Mouse (Mus musculus) MEL (cell line): ENCODE data around the gene Axin2. TPM values are rescaled to one million over a fixed set of nuclear protein-coding genes. Genes with fewer than 3 reads are reported as not detected.

Source experiments
- DNase-seq: peaks from one replicate; pipeline ENCODE4 v3.0.0; 2011; ENCODE audit warnings: low read depth, low spot score
- H3K27ac ChIP-seq: 2 replicates; pipeline ENCODE4 v1.5.1; 2012; ENCODE audit warnings: low read depth, mild to moderate bottlenecking, control low read depth, low read length, moderate library complexity; ENCODE audit not compliant: control insufficient read depth
- H3K27me3 ChIP-seq, 2 experiments: fragments of 150-350 bp in 1 of 2; sonication (generic) in 1 of 2; 2 replicates each; pipeline ENCODE4 v1.6.1; 2012; ENCODE audit warnings: low read length in 2 of 2, mild to moderate bottlenecking in 2 of 2, improper control_type of control experiment in 1 of 2, moderate library complexity in 1 of 2; ENCODE audit not compliant: insufficient read depth in 2 of 2, control insufficient read depth in 1 of 2
- H3K36me3 ChIP-seq, 2 experiments: 2 replicates each; pipeline ENCODE4 v1.6.1; 2012 to 2014; ENCODE audit warnings: low read length in 2 of 2, improper control_type of control experiment in 1 of 2, inconsistent platforms in 1 of 2, mild to moderate bottlenecking in 1 of 2; ENCODE audit not compliant: insufficient read depth in 2 of 2, control insufficient read depth in 1 of 2
- H3K4me1 ChIP-seq, 2 experiments: fragments of 150-350 bp in 1 of 2; sonication (generic) in 1 of 2; 2 replicates each; pipeline ENCODE4 v1.6.1; 2012; ENCODE audit warnings: low read length in 2 of 2, improper control_type of control experiment in 1 of 2, mild to moderate bottlenecking in 1 of 2; ENCODE audit not compliant: insufficient read depth in 2 of 2, control insufficient read depth in 1 of 2
- H3K4me3 ChIP-seq, 2 experiments: fragments of 150-350 bp in 1 of 2; sonication (generic) in 1 of 2; 2 replicates each; pipeline ENCODE4 v1.5.1; 2012; ENCODE audit warnings: low read depth in 2 of 2, low read length in 2 of 2, mild to moderate bottlenecking in 2 of 2, moderate library complexity in 2 of 2, control low read depth in 1 of 2, improper control_type of control experiment in 1 of 2; ENCODE audit not compliant: control insufficient read depth in 1 of 2, insufficient read depth in 1 of 2
- H3K79me2 ChIP-seq: 2 replicates; pipeline ENCODE4 v1.6.1; 2012; ENCODE audit warnings: mild to moderate bottlenecking, low read length, moderate library complexity; ENCODE audit not compliant: control insufficient read depth, poor library complexity, insufficient read depth
- H3K9ac ChIP-seq: 2 replicates; pipeline ENCODE4 v1.6.1; 2012; ENCODE audit warnings: low read depth, mild to moderate bottlenecking, control low read depth, low read length, moderate library complexity; ENCODE audit not compliant: control insufficient read depth, poor library complexity, severe bottlenecking
- H3K9me3 ChIP-seq: fragments of 150-350 bp; sonication (generic); replicated peaks from 2 replicates; pipeline ENCODE4 v1.6.1; 2012; ENCODE audit warnings: mild to moderate bottlenecking, low read length, improper control_type of control experiment, moderate library complexity; ENCODE audit not compliant: insufficient read depth
- BHLHE40 ChIP-seq: IDR thresholded peaks from 2 replicates; pipeline ENCODE4 v1.6.1; 2012; ENCODE audit warnings: low read depth, mild to moderate bottlenecking, inconsistent platforms, low read length, improper control_type of control experiment, borderline replicate concordance
- CTCF ChIP-seq, 3 experiments: IDR thresholded peaks in 2 of 3; conservative IDR thresholded peaks in 1 of 3; 2 replicates each; pipeline ENCODE4 v1.5.1; 2011 to 2012; ENCODE audit warnings: low read length in 3 of 3, low read depth in 2 of 3, mild to moderate bottlenecking in 2 of 3, improper control_type of control experiment in 1 of 3, inconsistent platforms in 1 of 3, mixed read lengths in 1 of 3, moderate library complexity in 1 of 3; ENCODE audit not compliant: control insufficient read depth in 1 of 3, insufficient read depth in 1 of 3, poor library complexity in 1 of 3, severe bottlenecking in 1 of 3
- E2F4 ChIP-seq: IDR thresholded peaks from 2 replicates; pipeline ENCODE4 v1.6.1; 2011; ENCODE audit warnings: low read depth, low read length, improper control_type of control experiment, borderline replicate concordance
- ELF1 ChIP-seq: IDR thresholded peaks from 2 replicates; pipeline ENCODE4 v1.6.1; 2014; ENCODE audit warnings: low read depth, mild to moderate bottlenecking, inconsistent platforms, low read length, improper control_type of control experiment, moderate library complexity
- EP300 ChIP-seq, 2 experiments: IDR thresholded peaks; 2 replicates each; pipeline ENCODE4 v1.6.1; 2011; ENCODE audit warnings: improper control_type of control experiment in 2 of 2, low read length in 2 of 2, low read depth in 1 of 2, mild to moderate bottlenecking in 1 of 2
- ETS1 ChIP-seq: IDR thresholded peaks from 2 replicates; pipeline ENCODE4 v1.6.1; 2012; ENCODE audit warnings: low read depth, mild to moderate bottlenecking, inconsistent platforms, low read length, improper control_type of control experiment, moderate library complexity
- GATA1 ChIP-seq: IDR thresholded peaks from 2 replicates; pipeline ENCODE4 v1.6.1; 2011; ENCODE audit warnings: low read depth, low read length, improper control_type of control experiment
- JUND ChIP-seq: IDR thresholded peaks from 2 replicates; pipeline ENCODE4 v1.6.1; 2011; ENCODE audit warnings: low read depth, mild to moderate bottlenecking, improper control_type of control experiment, low read length
- KAT2A ChIP-seq: conservative IDR thresholded peaks from 2 replicates; pipeline ENCODE4 v1.6.1; 2012; ENCODE audit warnings: low read depth, low read length, improper control_type of control experiment, inconsistent platforms
- MAX ChIP-seq: IDR thresholded peaks from 2 replicates; pipeline ENCODE4 v1.6.1; 2011; ENCODE audit warnings: low read length, improper control_type of control experiment
- MAZ ChIP-seq: IDR thresholded peaks from 2 replicates; pipeline ENCODE4 v1.6.1; 2012; ENCODE audit warnings: low read depth, mild to moderate bottlenecking, inconsistent platforms, low read length, improper control_type of control experiment
- MEF2A ChIP-seq: IDR thresholded peaks from 2 replicates; pipeline ENCODE4 v1.6.1; 2014; ENCODE audit warnings: low read depth, mild to moderate bottlenecking, inconsistent platforms, low read length, improper control_type of control experiment; ENCODE audit not compliant: poor library complexity, insufficient replicate concordance, severe bottlenecking; ENCODE audit errors: extremely low read depth
- MXI1 ChIP-seq: IDR thresholded peaks from 2 replicates; pipeline ENCODE4 v1.6.1; 2011; ENCODE audit warnings: mild to moderate bottlenecking, low read depth, low read length, improper control_type of control experiment
- MYB ChIP-seq: IDR thresholded peaks from 2 replicates; pipeline ENCODE4 v1.6.1; 2011; ENCODE audit warnings: mild to moderate bottlenecking, low read depth, low read length, improper control_type of control experiment
- MYC ChIP-seq: IDR thresholded peaks from 2 replicates; pipeline ENCODE4 v1.6.1; 2011; ENCODE audit warnings: low read depth, mild to moderate bottlenecking, low read length, improper control_type of control experiment, moderate library complexity
- NELFE ChIP-seq: IDR thresholded peaks from 2 replicates; pipeline ENCODE4 v1.6.1; 2011; ENCODE audit warnings: low read depth, low read length, improper control_type of control experiment
- NRF1 ChIP-seq: IDR thresholded peaks from 2 replicates; pipeline ENCODE4 v1.6.1; 2014; ENCODE audit warnings: low read depth, mild to moderate bottlenecking, inconsistent platforms, low read length, improper control_type of control experiment, moderate library complexity; ENCODE audit not compliant: poor library complexity, insufficient read depth, severe bottlenecking
- POLR2A ChIP-seq, 2 experiments: IDR thresholded peaks; 2 replicates each; pipeline ENCODE4 v1.6.1; 2011 to 2012; ENCODE audit warnings: low read length in 2 of 2, mild to moderate bottlenecking in 2 of 2, control low read depth in 1 of 2, improper control_type of control experiment in 1 of 2, low read depth in 1 of 2, moderate library complexity in 1 of 2; ENCODE audit not compliant: control insufficient read depth in 1 of 2, insufficient read depth in 1 of 2, poor library complexity in 1 of 2
- POLR2AphosphoS2 ChIP-seq: IDR thresholded peaks from 2 replicates; pipeline ENCODE4 v1.6.1; 2011; ENCODE audit warnings: low read length, improper control_type of control experiment
- POLR2AphosphoS5 ChIP-seq: IDR thresholded peaks from 2 replicates; pipeline ENCODE4 v1.6.1; 2012; ENCODE audit warnings: low read depth, borderline replicate concordance, mild to moderate bottlenecking, inconsistent platforms, low read length, moderate library complexity, mixed read lengths
- RCOR1 ChIP-seq: IDR thresholded peaks from 2 replicates; pipeline ENCODE4 v1.6.1; 2012; ENCODE audit warnings: low read depth, mild to moderate bottlenecking, inconsistent platforms, low read length, improper control_type of control experiment
- TAL1 ChIP-seq: IDR thresholded peaks from 2 replicates; pipeline ENCODE4 v1.6.1; 2012; ENCODE audit warnings: mild to moderate bottlenecking, inconsistent platforms, low read length, moderate library complexity, mixed read lengths
- USF1 ChIP-seq: IDR thresholded peaks from 2 replicates; pipeline ENCODE4 v1.6.1; 2014; ENCODE audit warnings: low read depth, mild to moderate bottlenecking, inconsistent platforms, low read length, improper control_type of control experiment, moderate library complexity
- ZC3H11A ChIP-seq: IDR thresholded peaks from 2 replicates; pipeline ENCODE4 v1.6.1; 2012; ENCODE audit warnings: low read depth, mild to moderate bottlenecking, inconsistent platforms, low read length, improper control_type of control experiment
- ZKSCAN1 ChIP-seq: IDR thresholded peaks from 2 replicates; pipeline ENCODE4 v1.6.1; 2012; ENCODE audit warnings: low read depth, mild to moderate bottlenecking, inconsistent platforms, low read length, improper control_type of control experiment, moderate library complexity
- polyA plus RNA-seq, 2 experiments: library from polyadenylated mRNA; stranded (reverse) in 1 of 2; unstranded in 1 of 2; fragments of >175 nt in 1 of 2; fragments of >200 nt in 1 of 2; gene quantifications; 2 replicates each; pipeline versions ENCODE4 v1.2.1 to v1.2.4; 2012; ENCODE audit warnings: low replicate concordance in 2 of 2, low read depth in 1 of 2; ENCODE audit not compliant: insufficient read length in 2 of 2, insufficient read depth in 1 of 2, missing spikeins in 1 of 2
- total RNA-seq: library from RNA; depleted of rRNA; stranded (reverse); fragments of 300-350 nt; gene quantifications from 2 replicates; pipeline ENCODE4 v1.2.3, GENCODE M21; 2012

The Axin2 gene
- total and polyA plus RNA-seq, 3 experiments = not detected

DNA sequence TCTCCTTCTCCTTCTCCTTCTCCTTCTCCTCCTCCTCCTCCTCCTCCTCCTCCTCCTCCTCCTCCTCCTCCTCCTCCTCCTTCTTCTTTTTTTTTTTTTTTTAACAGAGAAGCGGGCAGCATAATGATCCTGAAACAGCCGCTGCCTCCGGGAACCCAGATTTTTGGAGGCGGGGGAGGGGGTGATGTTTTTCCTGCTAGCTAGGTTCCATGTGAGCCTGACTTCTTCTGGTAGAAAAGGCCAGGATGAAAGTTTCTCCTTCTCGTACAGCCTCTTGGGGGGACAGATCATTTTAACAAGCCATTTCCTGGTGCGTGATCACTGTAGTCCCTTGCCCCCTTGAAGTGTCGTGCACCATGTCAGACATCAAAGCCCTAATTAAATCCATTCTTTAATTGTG, 27.7 kb upstream of the Axin2 start:
- Histone ChIP-seq H3K79me2 (no peaks in the 10 kb centered on the region), H3K27ac (no peak overlapping the region), H3K4me3 (no peak overlapping the region), H3K36me3 (no peaks in the 10 kb centered on the region), H3K9me3 (no peaks in the 10 kb centered on the region), H3K27me3 (no peaks in the 10 kb centered on the region), H3K9ac (no peak overlapping the region), H3K4me1 (no peaks in the 10 kb centered on the region)
- no peak for TF ChIP-seq E2F4
- no peak for TF ChIP-seq CTCF (IDR thresholded peaks at IDR 0.05 in 2 of 3, conservative IDR thresholded peaks at IDR 0.05 in 1 of 3; ENCODE audit: control insufficient read depth in 1 of 3, insufficient read depth in 1 of 3, low read depth in 2 of 3, low read length in 3 of 3, poor library complexity in 1 of 3, severe bottlenecking in 1 of 3)
- TF ChIP-seq ETS1 = no peak
- TF ChIP-seq MYC = no peak
- no peak for TF ChIP-seq EP300 (IDR thresholded peaks at IDR 0.05; ENCODE audit: low read depth in 1 of 2, low read length in 2 of 2)
- no peak for TF ChIP-seq ZKSCAN1
- no peak for TF ChIP-seq MYB
- TF ChIP-seq RCOR1 = no peak
- no peak for DNase-seq

- Histone ChIP-seq H3K9me3 (no peaks in the 10 kb centered on the region), H3K27me3 (no peaks in the 10 kb centered on the region), H3K36me3 (no peaks in the 10 kb centered on the region), H3K9ac (no peak overlapping the region), H3K79me2 (no peaks in the 10 kb centered on the region), H3K4me3 (no peak overlapping the region), H3K4me1 (no peaks in the 10 kb centered on the region), H3K27ac (no peak overlapping the region)
- no peak for DNase-seq
- TF ChIP-seq MEF2A (no peak), JUND (no peak), NRF1 (no peak), GATA1 (no peak)
These were observed 26.8 kb upstream of the Axin2 start for GRCm38 (mm10) chr11:108893232-108893790.

DNA sequence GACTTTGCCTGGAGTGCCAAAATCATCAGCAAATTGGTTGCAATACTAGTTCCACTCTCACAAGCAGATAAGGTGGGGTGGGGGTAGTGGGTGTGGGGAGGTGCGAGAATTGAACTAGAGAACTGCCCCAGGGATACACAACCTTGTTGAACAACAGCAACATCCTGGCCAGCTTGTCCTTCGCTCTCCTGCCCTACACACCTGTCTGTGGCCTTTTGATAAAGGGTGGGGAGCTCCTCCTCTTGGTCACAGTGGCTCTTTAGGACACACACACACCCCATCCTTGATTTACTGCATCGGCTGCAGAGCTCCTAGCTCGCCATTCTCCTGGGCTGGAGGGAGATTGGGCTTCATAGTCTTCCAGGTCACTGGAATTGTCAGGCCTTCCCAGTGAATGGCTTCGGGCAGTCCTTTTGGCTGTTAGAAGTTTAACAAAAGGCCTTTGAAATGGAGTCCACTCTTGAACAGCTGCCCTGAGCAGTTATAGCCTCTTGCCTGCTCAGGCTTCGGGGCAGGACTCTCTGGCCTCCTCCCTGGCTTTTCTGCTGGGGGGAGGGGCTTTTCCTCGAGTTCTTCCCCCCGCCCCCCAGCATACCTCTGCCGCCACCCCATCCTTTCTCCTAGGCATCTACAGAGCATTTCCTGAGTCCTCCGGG, 26.2 kb upstream of the Axin2 start:
- no peaks in the 10 kb centered on the region for H3K79me2 ChIP-seq
- no peaks in the 10 kb centered on the region for H3K27me3 ChIP-seq
- no peak overlapping the region for H3K4me3 ChIP-seq
- no peaks in the 10 kb centered on the region for H3K9me3 ChIP-seq
- H3K4me1 ChIP-seq = no peaks in the 10 kb centered on the region
- TF ChIP-seq POLR2A (IDR thresholded peaks at IDR 0.05; ENCODE audit: control insufficient read depth in 1 of 2, insufficient read depth in 1 of 2, low read depth in 1 of 2, low read length in 2 of 2, poor library complexity in 1 of 2) = no peak
- no peak for TF ChIP-seq NELFE
- TF ChIP-seq POLR2AphosphoS2 = no peak
- TF ChIP-seq BHLHE40 = no peak
- no peak for TF ChIP-seq ELF1
- no peak for TF ChIP-seq GATA1
- TF ChIP-seq EP300 (IDR thresholded peaks at IDR 0.05; ENCODE audit: low read depth in 1 of 2, low read length in 2 of 2) = no peak
- no peak for TF ChIP-seq MXI1
- TF ChIP-seq MAX = no peak
- no peak for TF ChIP-seq POLR2AphosphoS5
- no peak for TF ChIP-seq KAT2A
- TF ChIP-seq USF1 = no peak
- no peak for TF ChIP-seq ZKSCAN1
- TF ChIP-seq MAZ = no peak
- TF ChIP-seq TAL1 = no peak
- no peak for TF ChIP-seq ZC3H11A
- no peak overlapping the region for H3K27ac ChIP-seq
- H3K36me3 ChIP-seq = no peaks in the 10 kb centered on the region
- H3K9ac ChIP-seq = no peak overlapping the region
- no peak for DNase-seq
